In the genomic region with DNA sequence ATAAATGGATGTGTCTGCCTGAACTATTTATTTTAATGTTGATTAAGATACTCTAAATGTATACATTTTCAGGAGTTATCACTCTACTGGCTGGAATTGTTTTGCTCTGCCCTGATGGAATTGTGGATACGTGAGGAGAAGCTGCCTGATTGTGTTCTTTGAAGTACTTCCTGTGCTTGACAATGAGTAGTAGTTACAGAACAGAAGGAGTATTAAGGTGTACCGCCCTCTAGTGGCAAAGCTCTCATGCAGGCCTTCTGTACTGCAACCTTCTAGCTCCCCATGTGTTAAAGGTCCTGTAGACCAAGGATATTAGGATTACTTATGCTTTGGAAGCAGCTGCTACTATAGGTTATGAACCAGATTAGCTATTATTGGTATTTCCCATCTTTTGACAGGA, we compare ENCODE assay signal across 9 mouse cellular contexts.
DNase-seq lines count a peak whose midpoint lies in the region; ATAC-seq and TF ChIP-seq lines count a peak whose summit lies in the region.
"Had no signal": no experiment of that assay in that cellular context is flagged by ENCODE, and none has a peak within 500 bp of the region (broad histone marks: within the 10 kb centered on the region; RNA-seq: fewer than 3 reads in every experiment).

No protein-coding gene starts in this region.

- 7% methylated on average over 2 of the region's 2 CpGs for WGBS in lung, adult 2 months

- peak; percentile 9 for DNase-seq in cerebellum, adult 11 months
- DNase-seq in lung, postnatal 36 days = peak; percentile 6
- no peak for DNase-seq in lung, adult 2 months
- DNase-seq in adrenal gland, postnatal 36 days = peak; percentile 26 to 44
- peak; percentile 11 to 45 for DNase-seq in frontal cortex, postnatal 36 days (ENCODE audit: low spot score in 2 of 2)
- peak; percentile 16 for DNase-seq in retina, adult 2 months (ENCODE audit: low read depth, low spot score)
- no peak for DNase-seq in ovary, postnatal 10 days (ENCODE audit: low spot score)

- TF ChIP-seq POLR2A in lung, adult 2 months (IDR thresholded peaks at IDR 0.05; ENCODE audit: borderline replicate concordance, extremely low read depth, low read depth, low read length) = no peak

- TF ChIP-seq CTCF in lung, adult 2 months (IDR thresholded peaks at IDR 0.05; ENCODE audit: insufficient read depth, low read length) = no peak

- H3K4me3 ChIP-seq in lung, adult 2 months (replicated peaks; ENCODE audit: extremely low read depth, low read depth, low read length) = no peak overlapping the region
- H3K4me3 ChIP-seq: neural tube, embryonic 13.5 days had no signal

- no peaks in the 10 kb centered on the region for H3K4me1 ChIP-seq in lung, adult 2 months (ENCODE audit: control insufficient read depth, insufficient read depth, low read length)
- H3K4me1 ChIP-seq: neural tube, embryonic 13.5 days had no signal

- ATAC-seq in cerebellum, adult (ENCODE audit: insufficient number of reproducible peaks, low FRiP score, low TSS enrichment) = no peak; the same call in 1 of the 2 replicates

Comparison
In these comparisons a context has a peak if more than half of its experiments do, and no peak if none do; other contexts are left out.
1. DNase-seq: peak in cerebellum, adult 11 months (single experiment), lung, postnatal 36 days (single experiment), adrenal gland, postnatal 36 days (2 of 2), frontal cortex, postnatal 36 days (2 of 2) and retina, adult 2 months (single experiment); none in lung, adult 2 months (single experiment) and ovary, postnatal 10 days (single experiment).